Mouse (Mus musculus): Measurements from ENCODE around the gene Nfya. TPM values are rescaled to one million over a fixed set of nuclear protein-coding genes. Genes with fewer than 3 reads are reported as not detected.

The Nfya gene
- polyA plus RNA-seq, 1 experiment from 2014 or later, result 16.4 TPM

DNA sequence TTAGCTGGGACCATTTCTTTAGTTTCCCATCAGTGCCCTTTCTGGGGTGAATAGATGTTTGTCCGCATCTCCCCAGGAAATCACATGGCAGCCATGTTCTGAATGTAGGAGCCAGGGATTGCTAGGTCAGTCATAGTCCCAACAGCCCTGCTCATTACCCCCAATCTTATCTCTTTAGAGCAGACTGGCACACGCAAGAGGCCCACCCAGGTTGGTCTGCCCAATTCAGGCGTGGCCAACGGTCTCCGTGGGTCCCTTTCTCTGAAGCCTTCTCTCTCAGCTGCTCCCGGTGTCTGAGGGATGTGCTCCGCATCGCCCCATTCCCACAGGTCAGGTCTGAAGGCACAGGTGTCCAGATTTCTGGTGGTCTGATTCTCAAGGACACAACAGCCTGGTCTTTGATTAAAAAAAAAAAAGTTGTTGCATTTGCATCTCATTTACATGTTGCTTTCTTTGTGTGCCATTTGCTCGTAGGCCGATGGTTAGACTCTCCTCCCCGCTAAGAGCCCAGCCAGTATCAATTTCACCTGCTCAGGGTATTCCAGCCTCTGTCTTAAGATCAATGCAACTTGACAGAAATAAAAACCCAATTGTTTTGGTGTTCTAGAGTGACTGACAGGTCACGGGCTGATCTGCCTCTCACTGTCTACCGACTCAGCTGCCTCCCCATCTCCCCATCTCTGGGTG lies 41.1 kb upstream of the Nfya start:
- no peak for ATAC-seq (ENCODE audit: low FRiP score)
- no peak overlapping the region for H3K9ac ChIP-seq
- H3K27ac ChIP-seq, result no peak overlapping the region
- WGBS, result 67% methylated on average over 13 of the region's 13 CpGs
- H3K9me3 ChIP-seq (ENCODE audit: control insufficient read depth, low read length), result no peaks in the 10 kb centered on the region
- H3K36me3 ChIP-seq (replicated peaks; ENCODE audit: control insufficient read depth, insufficient read depth), result no peaks in the 10 kb centered on the region
- no peaks in the 10 kb centered on the region for H3K27me3 ChIP-seq (ENCODE audit: control insufficient read depth, insufficient read depth, low read length)
- no peak overlapping the region for H3K4me2 ChIP-seq (replicated peaks)
- no peak for DNase-seq (ENCODE audit: low spot score)
- H3K4me3 ChIP-seq (replicated peaks; ENCODE audit: low read length), result no peak overlapping the region
- H3K4me1 ChIP-seq (replicated peaks; ENCODE audit: control insufficient read depth, insufficient read depth, low read length), result no peaks in the 10 kb centered on the region

- H3K4me3 ChIP-seq (replicated peaks; ENCODE audit: low read length), result no peak overlapping the region
- H3K27ac ChIP-seq, result no peak overlapping the region
- ATAC-seq (ENCODE audit: low FRiP score) (no peak), DNase-seq (ENCODE audit: low spot score) (no peak)
- H3K4me1 ChIP-seq (replicated peaks; ENCODE audit: control insufficient read depth, insufficient read depth, low read length), result no peaks in the 10 kb centered on the region
- H3K36me3 ChIP-seq (replicated peaks; ENCODE audit: control insufficient read depth, insufficient read depth), result no peaks in the 10 kb centered on the region
- no peaks in the 10 kb centered on the region for H3K27me3 ChIP-seq (ENCODE audit: control insufficient read depth, insufficient read depth, low read length)
- H3K4me2 ChIP-seq (replicated peaks), result no peak overlapping the region
- 78% methylated on average over 8 of the region's 8 CpGs for WGBS
- H3K9ac ChIP-seq, result no peak overlapping the region
- H3K9me3 ChIP-seq (ENCODE audit: control insufficient read depth, low read length), result no peaks in the 10 kb centered on the region
Measured at GRCm38 (mm10) chr17:48447675-48448074, 38.0 kb upstream of the Nfya start.

GRCm38 (mm10) chr17:48443542-48444145 lies 33.9 kb upstream of the Nfya start:
- Histone ChIP-seq H3K9me3 (ENCODE audit: control insufficient read depth, low read length) (no peaks in the 10 kb centered on the region), H3K27ac (no peak overlapping the region), H3K36me3 (replicated peaks; ENCODE audit: control insufficient read depth, insufficient read depth) (no peaks in the 10 kb centered on the region), H3K4me3 (replicated peaks; ENCODE audit: low read length) (no peak overlapping the region), H3K9ac (no peak overlapping the region), H3K27me3 (ENCODE audit: control insufficient read depth, insufficient read depth, low read length) (no peaks in the 10 kb centered on the region), H3K4me2 (replicated peaks) (no peak overlapping the region), H3K4me1 (replicated peaks; ENCODE audit: control insufficient read depth, insufficient read depth, low read length) (no peaks in the 10 kb centered on the region)
- WGBS, result 52% methylated on average over 16 of the region's 16 CpGs
- ATAC-seq (ENCODE audit: low FRiP score) (no peak), DNase-seq (ENCODE audit: low spot score) (no peak)

DNA sequence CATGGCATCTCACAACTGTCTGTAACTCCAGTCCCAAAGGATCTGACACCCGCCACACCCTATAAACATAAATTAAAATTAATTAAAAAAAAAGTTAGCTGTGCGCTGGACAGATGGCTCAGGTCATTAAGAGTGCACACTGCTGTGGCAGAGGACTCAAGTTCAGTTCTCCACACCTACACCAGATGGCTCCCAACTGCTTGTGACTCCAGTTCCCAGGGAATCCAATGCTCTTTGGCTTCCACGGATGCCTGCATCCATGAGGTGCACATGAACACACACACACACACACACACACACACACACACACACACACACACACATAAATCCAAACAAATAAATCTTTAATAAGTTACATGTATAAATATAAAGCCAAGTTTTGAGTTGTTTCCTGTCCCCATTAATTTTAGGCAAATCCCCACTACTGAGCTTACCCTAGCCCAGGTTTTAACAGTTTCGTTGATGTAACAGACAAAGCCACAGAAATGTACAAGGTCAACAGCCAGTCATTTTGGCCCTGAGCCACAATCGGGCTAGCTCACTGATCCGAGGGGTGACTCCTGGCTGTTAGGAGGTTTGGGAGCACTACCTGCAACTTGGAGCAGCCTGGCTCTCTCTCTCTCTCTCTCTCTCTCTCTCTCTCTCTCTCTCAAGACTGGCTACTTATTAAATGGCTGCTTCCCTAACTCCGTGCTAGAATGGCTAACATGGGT lies 33.2 kb upstream of the Nfya start:
- no peaks in the 10 kb centered on the region for H3K4me1 ChIP-seq (replicated peaks; ENCODE audit: control insufficient read depth, insufficient read depth, low read length)
- DNase-seq (ENCODE audit: low spot score) (no peak), ATAC-seq (ENCODE audit: low FRiP score) (peak; percentile 27; the same call in 1 of the 2 replicates)
- no peak overlapping the region for H3K27ac ChIP-seq
- no peak overlapping the region for H3K4me2 ChIP-seq (replicated peaks)
- H3K36me3 ChIP-seq (replicated peaks; ENCODE audit: control insufficient read depth, insufficient read depth), result no peaks in the 10 kb centered on the region
- H3K27me3 ChIP-seq (ENCODE audit: control insufficient read depth, insufficient read depth, low read length), result no peaks in the 10 kb centered on the region
- no peak overlapping the region for H3K4me3 ChIP-seq (replicated peaks; ENCODE audit: low read length)
- 68% methylated on average over 7 of the region's 7 CpGs for WGBS
- no peak overlapping the region for H3K9ac ChIP-seq
- no peaks in the 10 kb centered on the region for H3K9me3 ChIP-seq (ENCODE audit: control insufficient read depth, low read length)

GRCm38 (mm10) chr17:48437421-48437911 lies 27.8 kb upstream of the Nfya start:
- WGBS, result 39% methylated on average over 7 of the region's 7 CpGs
- Histone ChIP-seq H3K4me1 (replicated peaks; ENCODE audit: control insufficient read depth, insufficient read depth, low read length) (peaks cover 2% of the 10 kb centered on the region; the same call in 1 of the 2 replicates), H3K9ac (no peak overlapping the region), H3K27ac (peak overlapping the region; percentile 59; the same call in 1 of the 2 replicates), H3K27me3 (ENCODE audit: control insufficient read depth, insufficient read depth, low read length) (no peaks in the 10 kb centered on the region), H3K4me2 (replicated peaks) (no peak overlapping the region), H3K36me3 (replicated peaks; ENCODE audit: control insufficient read depth, insufficient read depth) (no peaks in the 10 kb centered on the region), H3K9me3 (ENCODE audit: control insufficient read depth, low read length) (no peaks in the 10 kb centered on the region), H3K4me3 (replicated peaks; ENCODE audit: low read length) (no peak overlapping the region)
- ATAC-seq (ENCODE audit: low FRiP score) (0 out of 2 replicates have a peak, but pooled peaks have one; percentile 25), DNase-seq (ENCODE audit: low spot score) (no peak)

- H3K27ac ChIP-seq, result no peak overlapping the region
- no peaks in the 10 kb centered on the region for H3K36me3 ChIP-seq (replicated peaks; ENCODE audit: control insufficient read depth, insufficient read depth)
- no peak overlapping the region for H3K9ac ChIP-seq
- no peak overlapping the region for H3K4me3 ChIP-seq (replicated peaks; ENCODE audit: low read length)
- DNase-seq (ENCODE audit: low spot score), result no peak
- no peak for ATAC-seq (ENCODE audit: low FRiP score)
- H3K9me3 ChIP-seq (ENCODE audit: control insufficient read depth, low read length), result no peaks in the 10 kb centered on the region
- no peak overlapping the region for H3K4me2 ChIP-seq (replicated peaks)
- peaks cover 5% of the 10 kb centered on the region; the same call in 1 of the 2 replicates for H3K4me1 ChIP-seq (replicated peaks; ENCODE audit: control insufficient read depth, insufficient read depth, low read length)
- no peaks in the 10 kb centered on the region for H3K27me3 ChIP-seq (ENCODE audit: control insufficient read depth, insufficient read depth, low read length)
- WGBS, result 94% methylated on average over 1 of the region's 1 CpGs
Measured at GRCm38 (mm10) chr17:48436487-48436886, 26.8 kb upstream of the Nfya start.

DNA sequence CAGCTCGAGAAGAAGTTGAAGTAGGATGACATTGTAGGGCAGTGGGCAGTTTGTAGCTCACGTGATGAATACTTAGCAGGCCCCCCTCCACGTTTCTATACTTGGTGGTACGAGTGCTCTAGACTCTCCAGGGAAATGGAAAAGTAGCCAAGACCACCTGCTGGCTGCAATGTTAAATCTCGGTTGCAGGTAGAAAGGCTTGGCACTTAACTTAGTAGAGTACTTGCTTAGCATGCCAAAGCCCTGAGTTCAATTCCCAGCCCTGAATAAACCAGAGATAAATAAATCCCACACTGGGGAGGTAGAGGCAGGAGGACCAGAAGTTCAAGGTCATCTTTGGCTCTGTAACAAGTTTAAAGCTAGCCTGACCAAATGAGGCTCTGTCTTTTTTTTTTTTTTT lies 24.8 kb upstream of the Nfya start:
- DNase-seq (ENCODE audit: low spot score), result no peak
- no peaks in the 10 kb centered on the region for H3K27me3 ChIP-seq (ENCODE audit: control insufficient read depth, insufficient read depth, low read length)
- WGBS, result 83% methylated on average over 5 of the region's 5 CpGs
- H3K9ac ChIP-seq, result no peak overlapping the region
- no peaks in the 10 kb centered on the region for H3K9me3 ChIP-seq (ENCODE audit: control insufficient read depth, low read length)
- no peak overlapping the region for H3K27ac ChIP-seq
- no peak overlapping the region for H3K4me3 ChIP-seq (replicated peaks; ENCODE audit: low read length)
- no peak for ATAC-seq (ENCODE audit: low FRiP score)
- peaks cover 5% of the 10 kb centered on the region; the same call in 1 of the 2 replicates for H3K4me1 ChIP-seq (replicated peaks; ENCODE audit: control insufficient read depth, insufficient read depth, low read length)
- no peaks in the 10 kb centered on the region for H3K36me3 ChIP-seq (replicated peaks; ENCODE audit: control insufficient read depth, insufficient read depth)
- H3K4me2 ChIP-seq (replicated peaks), result no peak overlapping the region

DNA sequence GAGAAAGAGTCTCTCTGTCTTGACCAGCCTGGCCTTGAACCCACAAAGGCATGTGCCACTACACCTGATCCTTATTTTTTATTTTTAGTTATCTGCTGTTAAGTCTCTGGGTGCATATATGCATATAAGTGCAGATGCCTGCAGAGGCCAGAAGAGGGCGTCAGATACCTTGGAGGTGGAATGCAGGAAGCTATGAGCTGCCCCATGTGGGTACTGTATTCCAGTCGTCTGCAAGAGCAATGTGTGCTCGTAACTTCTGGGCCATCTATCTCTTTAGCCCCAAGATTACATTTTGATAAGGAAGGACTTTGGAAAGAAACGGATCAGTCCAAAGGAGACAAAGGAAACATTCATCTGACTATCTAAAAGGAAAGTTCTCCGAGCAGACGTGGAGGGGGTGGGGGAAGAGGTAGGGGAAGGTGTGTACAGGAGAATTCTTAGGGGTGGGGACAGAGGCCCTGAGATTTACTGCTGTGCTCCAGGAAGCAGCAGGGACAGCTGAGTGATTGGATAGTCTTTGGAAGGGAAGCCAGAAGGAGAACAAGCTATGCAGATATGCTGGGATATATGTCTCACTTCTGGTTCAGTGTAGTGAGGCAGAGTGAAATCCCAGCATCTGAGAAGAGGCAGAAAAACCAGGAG lies 24.1 kb upstream of the Nfya start:
- H3K4me3 ChIP-seq (replicated peaks; ENCODE audit: low read length), result no peak overlapping the region
- DNase-seq (ENCODE audit: low spot score) (no peak), ATAC-seq (ENCODE audit: low FRiP score) (no peak)
- H3K36me3 ChIP-seq (replicated peaks; ENCODE audit: control insufficient read depth, insufficient read depth), result no peaks in the 10 kb centered on the region
- no peak overlapping the region for H3K9ac ChIP-seq
- 80% methylated on average over 6 of the region's 6 CpGs for WGBS
- no peaks in the 10 kb centered on the region for H3K27me3 ChIP-seq (ENCODE audit: control insufficient read depth, insufficient read depth, low read length)
- no peak overlapping the region for H3K27ac ChIP-seq
- peaks cover 5% of the 10 kb centered on the region; the same call in 1 of the 2 replicates for H3K4me1 ChIP-seq (replicated peaks; ENCODE audit: control insufficient read depth, insufficient read depth, low read length)
- H3K4me2 ChIP-seq (replicated peaks), result no peak overlapping the region
- H3K9me3 ChIP-seq (ENCODE audit: control insufficient read depth, low read length), result no peaks in the 10 kb centered on the region
